Mouse (Mus musculus) cerebellum, adult 2 months (tissue): ENCODE measurements around the gene Fam124b. TPM values are rescaled to one million over a fixed set of nuclear protein-coding genes. Genes with fewer than 3 reads are reported as not detected.

Experiments used
- DNase-seq, 2 experiments: peaks; one replicate each; pipeline ENCODE4 v3.0.0; 2021
- H3K27ac ChIP-seq: fragments of 200-500 bp; 2 replicates; pipeline ENCODE4 v1.5.1; 2012; ENCODE audit warnings: low read length, control low read depth, inconsistent platforms; ENCODE audit not compliant: insufficient read depth
- H3K27me3 ChIP-seq: fragments of 200-500 bp; 2 replicates; pipeline ENCODE4 v1.6.1; 2012; ENCODE audit warnings: inconsistent platforms, mild to moderate bottlenecking, low read length, moderate library complexity; ENCODE audit not compliant: control insufficient read depth, insufficient read depth
- H3K4me1 ChIP-seq: fragments of 200-500 bp; 2 replicates; pipeline ENCODE4 v1.6.1; 2011; ENCODE audit warnings: low read length; ENCODE audit not compliant: control insufficient read depth, insufficient read depth
- H3K4me3 ChIP-seq: fragments of 200-500 bp; replicated peaks from 2 replicates; pipeline ENCODE3; 2011; ENCODE audit warnings: mild to moderate bottlenecking, low read depth, low read length, control low read depth; ENCODE audit not compliant: insufficient read depth
- CTCF ChIP-seq: fragments of 200-500 bp; IDR thresholded peaks from 2 replicates; pipeline ENCODE4 v1.5.1; 2011; ENCODE audit warnings: low read depth, mild to moderate bottlenecking, control low read depth, low read length, moderate library complexity, borderline replicate concordance; ENCODE audit not compliant: insufficient read depth
- POLR2A ChIP-seq: fragments of 200-500 bp; IDR thresholded peaks from 2 replicates; pipeline ENCODE4 v1.6.1; 2011; ENCODE audit warnings: low read length, control low read depth, borderline replicate concordance; ENCODE audit not compliant: insufficient read depth
- WGBS: fragments of 180-500 bp; shearing (Covaris S2); methylation state at CpG from one replicate; pipeline ENCODE4 v1.1.7; 2018; 5-methylcytosine and 5-hydroxymethylcytosine counted together
- polyA plus RNA-seq: library from polyadenylated mRNA; depleted of rRNA; stranded (reverse); fragments of >200 nt; gene quantifications from 2 replicates; pipeline ENCODE4 v1.2.3, GENCODE M21; 2012; rRNA removed

The Fam124b gene
- polyA plus RNA-seq, 1 experiment: 0.05 TPM

DNA sequence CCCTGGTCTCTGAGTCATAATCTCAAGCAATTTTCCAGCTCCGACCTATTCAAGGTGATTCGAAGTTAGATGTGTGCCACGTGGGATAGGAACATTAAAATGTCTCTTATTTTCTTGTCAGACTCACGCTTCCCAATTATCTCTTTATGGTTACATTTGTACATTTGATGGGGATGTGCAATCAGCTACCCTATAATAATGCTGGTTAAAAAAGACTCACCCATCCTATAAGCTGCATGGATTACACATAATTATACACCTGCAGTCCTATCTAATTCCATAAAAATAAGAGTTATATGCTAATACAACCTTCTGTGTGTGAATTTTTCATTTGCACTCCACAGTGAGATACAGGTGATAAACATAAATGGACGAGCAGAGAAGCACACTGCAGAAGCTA lies 52.9 kb downstream of the Fam124b start:
- Histone ChIP-seq H3K27me3 (no peaks in the 10 kb centered on the region), H3K27ac (no peak overlapping the region), H3K4me3 (no peak overlapping the region), H3K4me1 (peaks cover 5% of the 10 kb centered on the region; the same call in 1 of the 2 replicates)
- TF ChIP-seq CTCF (no peak), POLR2A (no peak)
- WGBS: 86% methylated on average over 5 of the region's 5 CpGs
- DNase-seq: no peak

DNA sequence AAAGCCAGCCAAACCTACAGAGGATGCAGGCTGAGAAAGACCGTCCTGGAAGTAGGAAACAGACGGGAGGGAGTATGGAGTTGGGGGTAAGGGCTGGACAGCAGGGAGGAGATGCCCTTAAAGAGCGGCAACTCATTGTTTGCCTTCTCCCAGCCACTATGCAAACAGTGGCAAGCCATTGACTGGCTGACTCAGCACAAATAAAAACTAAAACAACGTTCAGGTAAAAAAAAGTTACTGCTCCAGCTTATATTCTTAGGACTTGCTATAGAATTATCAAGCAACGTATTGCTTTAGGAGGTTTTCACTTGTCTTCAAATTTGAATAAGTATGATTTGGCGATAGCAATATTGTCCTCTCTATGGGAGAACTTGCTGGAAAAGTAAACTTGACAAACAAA lies 55.3 kb downstream of the Fam124b start:
- DNase-seq: no peak
- Histone ChIP-seq H3K4me3 (no peak overlapping the region), H3K27ac (no peak overlapping the region), H3K4me1 (no peaks in the 10 kb centered on the region), H3K27me3 (no peaks in the 10 kb centered on the region)
- 71% methylated on average over 6 of the region's 6 CpGs for WGBS
- TF ChIP-seq CTCF: no peak
- TF ChIP-seq POLR2A: no peak

DNA sequence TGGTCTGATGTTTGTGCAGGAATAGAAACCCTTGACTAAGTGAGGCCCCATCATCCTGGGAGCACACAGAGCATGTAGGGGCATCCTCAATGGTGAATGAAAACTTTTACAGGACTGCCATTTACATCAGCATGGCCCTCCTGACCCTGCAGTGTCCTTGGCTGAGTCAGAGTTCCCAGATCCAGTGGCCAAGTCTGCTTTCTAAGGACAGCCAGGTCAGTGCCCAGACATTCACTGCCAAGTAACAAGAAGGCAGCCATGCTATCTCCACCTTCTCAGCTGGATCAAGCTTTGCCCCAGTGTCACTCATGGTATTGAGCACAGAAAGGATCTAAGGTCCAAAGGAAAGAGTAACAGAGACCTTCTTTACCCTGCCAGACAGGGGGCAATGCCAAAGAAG lies 58.7 kb downstream of the Fam124b start:
- no peak for TF ChIP-seq POLR2A
- TF ChIP-seq CTCF: no peak
- DNase-seq: no peak
- no peaks in the 10 kb centered on the region for H3K4me1 ChIP-seq
- no peak overlapping the region for H3K27ac ChIP-seq
- no peaks in the 10 kb centered on the region for H3K27me3 ChIP-seq
- no peak overlapping the region for H3K4me3 ChIP-seq

DNA sequence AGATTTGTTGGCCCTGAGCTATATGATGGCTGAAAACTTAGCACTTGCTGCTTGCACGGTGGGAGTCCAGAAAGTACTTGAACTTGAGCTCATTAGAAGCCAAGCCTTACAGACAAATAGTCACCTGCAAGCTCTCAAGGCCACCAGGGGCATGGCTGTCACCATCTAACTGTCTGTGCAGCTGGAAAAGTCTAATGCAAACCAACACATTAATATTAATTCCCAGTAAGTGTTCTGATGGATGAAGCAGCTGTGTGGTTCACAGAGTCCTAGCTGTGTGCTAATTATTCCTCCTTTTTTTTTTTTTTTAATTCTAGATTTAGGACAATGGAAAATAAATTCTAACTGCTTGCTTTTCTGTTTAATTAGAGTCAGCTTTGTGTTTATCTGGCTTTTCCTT lies 63.4 kb downstream of the Fam124b start:
- no peak for TF ChIP-seq POLR2A
- no peak for TF ChIP-seq CTCF
- no peak for DNase-seq
- Histone ChIP-seq H3K4me3 (no peak overlapping the region), H3K4me1 (no peaks in the 10 kb centered on the region), H3K27ac (no peak overlapping the region), H3K27me3 (no peaks in the 10 kb centered on the region)
- 75% methylated on average over 1 of the region's 1 CpGs for WGBS

DNA sequence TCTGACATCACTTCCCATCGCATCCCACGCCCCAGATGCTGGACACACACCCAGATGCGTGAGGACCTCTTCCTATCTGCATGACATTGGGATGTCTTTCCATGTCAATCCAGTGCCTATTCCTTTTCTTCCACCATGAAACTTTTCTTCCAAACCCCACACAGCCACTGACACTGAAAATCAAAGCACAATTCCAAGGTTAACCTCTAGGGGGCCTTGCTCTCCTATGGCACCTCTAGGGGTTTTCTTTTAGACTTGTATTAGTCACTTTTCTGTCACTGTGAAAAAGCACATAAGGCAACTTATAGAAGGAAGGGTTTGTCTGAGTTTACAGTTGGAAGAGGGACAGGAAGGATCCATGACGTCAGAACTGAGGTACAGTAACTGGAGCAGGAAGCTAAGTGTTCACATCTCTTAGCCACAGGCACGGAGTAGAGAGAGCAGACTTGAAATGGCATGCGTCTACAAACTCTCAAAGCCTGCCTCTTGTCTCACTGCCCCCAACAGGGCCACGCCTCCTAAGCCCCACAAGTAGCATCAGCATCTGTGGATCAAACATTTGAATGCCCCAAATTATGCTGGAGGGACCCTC lies 65.1 kb downstream of the Fam124b start:
- no peaks in the 10 kb centered on the region for H3K27me3 ChIP-seq
- no peak overlapping the region for H3K4me3 ChIP-seq
- TF ChIP-seq POLR2A: no peak
- TF ChIP-seq CTCF: no peak
- no peak for DNase-seq
- WGBS: 86% methylated on average over 7 of the region's 7 CpGs
- H3K4me1 ChIP-seq: no peaks in the 10 kb centered on the region
- no peak overlapping the region for H3K27ac ChIP-seq

DNA sequence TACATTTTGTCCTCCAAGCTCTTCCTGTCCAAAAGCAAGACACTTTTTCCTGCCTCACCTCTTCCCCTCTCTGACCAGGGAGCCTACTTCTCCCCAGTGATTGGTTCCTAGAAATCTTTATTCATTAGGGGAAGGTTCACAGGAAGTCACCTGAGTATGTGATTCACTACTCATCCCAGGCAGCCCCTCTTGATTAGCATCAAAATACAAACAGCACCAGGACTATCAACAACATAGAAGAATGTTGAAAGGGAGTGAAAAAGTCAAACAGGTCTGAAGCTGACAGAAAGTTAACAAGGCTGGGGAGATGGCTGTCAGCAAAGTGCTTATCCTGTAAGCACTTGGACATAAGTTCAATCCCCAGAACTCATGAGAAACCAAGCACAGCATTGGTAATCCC lies 67.6 kb downstream of the Fam124b start:
- Histone ChIP-seq H3K27me3 (no peaks in the 10 kb centered on the region), H3K4me1 (no peaks in the 10 kb centered on the region), H3K4me3 (no peak overlapping the region), H3K27ac (no peak overlapping the region)
- no peak for TF ChIP-seq POLR2A
- DNase-seq: no peak

Other genes starting within 250 kb of the Fam124b start
- gene Cul3, start 122.0 kb upstream of the Fam124b start, polyA plus RNA-seq: 79.7 and 83.8 TPM in 2 replicates
- gene Gm45261, start 243.0 kb upstream of the Fam124b start, polyA plus RNA-seq: not detected in 2 replicates